Comparison of ENCODE assay signal across 14 mouse cellular contexts in genomic region chr8:94804546-94805340, GRCm38 (mm10). TPM values are rescaled to one million over a fixed set of nuclear protein-coding genes. Genes with fewer than 3 reads are reported as not detected.
"Had no signal": no experiment of that assay in that cellular context is flagged by ENCODE, and none has a peak within 500 bp of the region (broad histone marks: within the 10 kb centered on the region; RNA-seq: fewer than 3 reads in every experiment).

No protein-coding gene starts in this region.

- ATAC-seq: intestine, embryonic 15.5 days had no signal

- H3K9me3 ChIP-seq: intestine, embryonic 15.5 days; limb, embryonic 12.5 days; neural tube, embryonic 12.5 days had no signal

- H3K36me3 ChIP-seq: intestine, embryonic 15.5 days; limb, embryonic 12.5 days; neural tube, embryonic 12.5 days had no signal

- H3K9ac ChIP-seq: intestine, embryonic 15.5 days; limb, embryonic 12.5 days; neural tube, embryonic 12.5 days had no signal

- H3K4me1 ChIP-seq: neural tube, embryonic 12.5 days had no signal

- H3K27me3 ChIP-seq: intestine, embryonic 15.5 days; limb, embryonic 12.5 days; neural tube, embryonic 12.5 days had no signal

- H3K4me3 ChIP-seq: intestine, embryonic 15.5 days; limb, embryonic 12.5 days; neural tube, embryonic 12.5 days had no signal

- DNase-seq: kidney, adult 8-10 months; kidney, postnatal 25 days; layer of hippocampus, adult 9-11 months; lung, adult 18-20 months; midbrain, embryonic 14.5 days; right cerebral cortex, postnatal 4 days; spleen, adult 18-20 months; thymus, postnatal 36 days had no signal

- H3K4me2 ChIP-seq: intestine, embryonic 15.5 days; limb, embryonic 12.5 days; neural tube, embryonic 12.5 days had no signal

- H3K27ac ChIP-seq: intestine, embryonic 15.5 days; limb, embryonic 12.5 days; neural tube, embryonic 12.5 days had no signal

RNA-seq across cellular contexts. Expression of gene Ccl17, which starts 5.5 kb away (rescaled TPM):
- total RNA-seq: liver, adult 2 months; neutrophil, adult 5-6 weeks had no signal
- polyA plus RNA-seq: intestine, embryonic 15.5 days; limb, embryonic 12.5 days; lung, embryonic 16.5 days; midbrain, embryonic 14.5 days; neural tube, embryonic 12.5 days had no signal

RNA-seq across cellular contexts. Expression of gene Cx3cl1, which starts 32.9 kb away (rescaled TPM):
- total RNA-seq: neutrophil, adult 5-6 weeks had no signal
